Mouse (Mus musculus) liver, adult (tissue): Measurements from ENCODE around the gene Tgfa.

Experiments
- GATA4 ChIP-seq: IDR thresholded peaks from 2 replicates; pipeline ENCODE4 v1.6.1; 2014; ENCODE audit warnings: mild to moderate bottlenecking, low read length; ENCODE audit not compliant: insufficient replicate concordance

The Tgfa gene

GRCm38 (mm10) chr6:86194941-86195932 lies at the start of gene Tgfa:
TSS of gene Tgfa (plus strand) at chr6:86195223.
- peak; percentile 20; the same call in 1 of the 2 replicates for TF ChIP-seq GATA4

- TF ChIP-seq GATA4, result no peak
Observed at GRCm38 (mm10) chr6:86148518-86148917, 46.5 kb upstream of the Tgfa start.

GRCm38 (mm10) chr6:86149001-86149400 lies 46.0 kb upstream of the Tgfa start:
- no peak for TF ChIP-seq GATA4

DNA sequence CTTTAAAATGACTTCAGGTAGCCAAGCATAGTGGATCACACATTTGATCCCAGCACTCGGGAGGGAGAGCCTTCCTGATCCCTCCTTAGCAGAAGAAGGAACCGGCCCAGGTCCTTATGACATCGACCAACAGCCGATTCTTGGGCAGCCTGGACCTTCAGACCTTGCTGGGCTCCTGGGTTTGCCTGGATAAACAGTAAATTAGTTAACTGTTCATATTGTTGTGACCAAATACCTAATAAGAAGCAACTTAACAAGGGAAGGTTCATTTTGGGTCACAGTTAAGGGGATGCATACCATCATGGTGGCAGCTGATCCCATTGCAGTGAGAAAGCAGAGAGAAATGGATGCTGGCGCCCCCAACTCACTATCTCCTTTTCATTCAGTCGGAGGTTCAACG lies 42.3 kb upstream of the Tgfa start:
- TF ChIP-seq GATA4, result no peak

- TF ChIP-seq GATA4, result no peak
Observed at GRCm38 (mm10) chr6:86153436-86153990, 41.5 kb upstream of the Tgfa start.

GRCm38 (mm10) chr6:86154006-86154405 lies 41.0 kb upstream of the Tgfa start:
- no peak for TF ChIP-seq GATA4

- TF ChIP-seq GATA4, result no peak
Observed at GRCm38 (mm10) chr6:86154481-86154880, 40.5 kb upstream of the Tgfa start.

- no peak for TF ChIP-seq GATA4
Observed at GRCm38 (mm10) chr6:86157253-86158234, 37.5 kb upstream of the Tgfa start.

DNA sequence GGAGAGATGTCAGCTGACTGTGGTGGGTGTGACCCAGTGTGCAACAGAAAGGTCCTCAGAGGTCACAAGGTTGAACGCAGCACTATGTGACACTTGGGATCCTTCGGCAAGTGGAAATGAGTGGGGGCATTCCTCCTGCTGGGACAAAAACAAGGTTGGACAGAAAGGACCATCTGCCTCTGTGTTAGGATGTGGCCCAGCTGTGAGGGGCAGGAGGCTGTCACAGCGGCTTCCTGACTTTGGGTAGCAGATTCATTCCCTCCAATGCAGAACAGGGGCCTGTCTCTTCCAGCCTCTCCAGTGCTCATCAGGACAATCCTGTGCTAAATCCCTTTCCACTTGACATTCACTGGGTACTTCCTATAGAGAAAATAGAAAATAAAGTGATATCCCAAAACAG lies 34.1 kb upstream of the Tgfa start:
- no peak for TF ChIP-seq GATA4

- no peak for TF ChIP-seq GATA4
Observed at GRCm38 (mm10) chr6:86161586-86161985, 33.4 kb upstream of the Tgfa start.

- TF ChIP-seq GATA4, result no peak
Observed at GRCm38 (mm10) chr6:86164028-86164427, 31.0 kb upstream of the Tgfa start.

- TF ChIP-seq GATA4, result no peak
Observed at GRCm38 (mm10) chr6:86166426-86166825, 28.6 kb upstream of the Tgfa start.

- TF ChIP-seq GATA4, result no peak
Observed at GRCm38 (mm10) chr6:86167851-86168250, 27.2 kb upstream of the Tgfa start.

DNA sequence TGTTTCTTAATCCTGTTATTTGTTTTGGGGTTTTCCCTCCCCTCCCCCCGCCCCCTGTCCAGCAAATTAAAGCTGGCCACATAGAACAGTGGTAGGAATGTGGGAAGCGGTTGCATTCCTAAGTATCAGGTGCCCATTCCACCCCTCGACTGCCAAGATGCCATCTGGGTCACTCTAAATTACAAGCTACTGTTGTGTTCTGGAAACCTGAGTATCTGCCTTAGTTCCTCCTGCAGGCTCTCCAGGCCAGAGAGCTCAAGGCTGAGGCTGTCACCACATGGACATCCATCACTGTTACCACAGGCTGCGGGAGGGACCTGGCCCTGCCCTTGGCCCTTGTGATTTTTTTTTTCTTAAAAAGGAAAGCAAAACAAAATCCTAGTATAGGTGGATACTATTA lies 25.9 kb upstream of the Tgfa start:
- TF ChIP-seq GATA4, result no peak

GRCm38 (mm10) chr6:86176236-86176635 lies 18.8 kb upstream of the Tgfa start:
- TF ChIP-seq GATA4, result no peak
